Mouse (Mus musculus) urinary bladder, postnatal 36 days (tissue): ENCODE results near the gene Cryba2.

Experiments used
- DNase-seq, 2 experiments: peaks; one replicate each; pipeline ENCODE4 v3.0.0; 2022; ENCODE audit warnings: low spot score in 2 of 2, mixed read lengths in 1 of 2

Cryba2 gene

GRCm38 (mm10) chr1:74884196-74885141, 8.5 kb downstream of the Cryba2 start:
- no peak for DNase-seq

GRCm38 (mm10) chr1:74883441-74883840, 9.5 kb downstream of the Cryba2 start:
- DNase-seq, result no peak

GRCm38 (mm10) chr1:74882828-74883227, 10.1 kb downstream of the Cryba2 start:
- no peak for DNase-seq

- DNase-seq, result no peak
These were observed 10.7 kb downstream of the Cryba2 start for GRCm38 (mm10) chr1:74882055-74882734.

GRCm38 (mm10) chr1:74880785-74881360, 12.1 kb downstream of the Cryba2 start:
- peak; percentile 49 to 62 for DNase-seq

GRCm38 (mm10) chr1:74877199-74877598, 15.7 kb downstream of the Cryba2 start:
- no peak for DNase-seq

- no peak for DNase-seq
These were observed 20.7 kb downstream of the Cryba2 start for GRCm38 (mm10) chr1:74872218-74872617.

- DNase-seq, result no peak
These were observed 31.2 kb downstream of the Cryba2 start for GRCm38 (mm10) chr1:74861783-74862182.

- DNase-seq, result no peak
These were observed 33.5 kb downstream of the Cryba2 start for GRCm38 (mm10) chr1:74859223-74859984.

- DNase-seq, result no peak
These were observed 34.1 kb downstream of the Cryba2 start for GRCm38 (mm10) chr1:74858805-74859204.

GRCm38 (mm10) chr1:74858171-74858719, 34.7 kb downstream of the Cryba2 start:
- peak in 1 of 2 experiments; percentile 32 for DNase-seq

GRCm38 (mm10) chr1:74857677-74858076, 35.3 kb downstream of the Cryba2 start:
- DNase-seq, result no peak

GRCm38 (mm10) chr1:74857201-74857600, 35.7 kb downstream of the Cryba2 start:
- no peak for DNase-seq

- DNase-seq, result no peak
These were observed 36.2 kb downstream of the Cryba2 start for GRCm38 (mm10) chr1:74856791-74857190.

GRCm38 (mm10) chr1:74856439-74856720, 36.6 kb downstream of the Cryba2 start:
- no peak for DNase-seq

- no peak for DNase-seq
These were observed 37.1 kb downstream of the Cryba2 start for GRCm38 (mm10) chr1:74855651-74856438.

- DNase-seq, result no peak
These were observed 37.8 kb downstream of the Cryba2 start for GRCm38 (mm10) chr1:74855156-74855555.

GRCm38 (mm10) chr1:74854306-74855056, 38.5 kb downstream of the Cryba2 start, which contains the start of gene Cdk5r2:
Cdk5r2 (plus strand) TSS chr1:74854934.
- DNase-seq, result peak; percentile 53 to 80

- no peak for DNase-seq
These were observed 41.8 kb downstream of the Cryba2 start for GRCm38 (mm10) chr1:74851001-74851775.
